ENCODE assay signal across 29 mouse cellular contexts in genomic region chr7:109713434-109713982, GRCm38 (mm10). TPM values are rescaled to one million over a fixed set of nuclear protein-coding genes. Genes with fewer than 3 reads are reported as not detected.
DNase-seq lines count a peak whose midpoint lies in the region; ATAC-seq and TF ChIP-seq lines count a peak whose summit lies in the region.
"Had no signal": no experiment of that assay in that cellular context is flagged by ENCODE, and none has a peak within 500 bp of the region (broad histone marks: within the 10 kb centered on the region; RNA-seq: fewer than 3 reads in every experiment).

No protein-coding gene starts in this region.

- no peaks in the 10 kb centered on the region for H3K79me3 ChIP-seq in C2C12 (ENCODE audit: low read depth)

- no peak for DNase-seq in ES-E14 (ENCODE audit: low read depth, low spot score)
- DNase-seq in adrenal gland, adult 18-20 months (ENCODE audit: low spot score in 2 of 2): no peak
- no peak for DNase-seq in midbrain, postnatal 0 days (ENCODE audit: low spot score)
- DNase-seq: adrenal gland, adult 2 months; adrenal gland, postnatal 10 days; adrenal gland, postnatal 25 days; B cell, adult 2 months; cerebellum, adult 11 months; cerebellum, adult 18-20 months; cerebellum, adult 8-10 months; cerebellum, adult 9-11 months; cerebellum, postnatal 14 days; cerebellum, postnatal 36 days; embryo, embryonic 11 days had no signal

- H3K36me3 ChIP-seq in C2C12 (ENCODE audit: control insufficient read depth, insufficient read depth) (no peaks in the 10 kb centered on the region), ES-E14 (ENCODE audit: control insufficient read depth, insufficient read depth, low read length, poor library complexity, severe bottlenecking) (peaks cover 16% of the 10 kb centered on the region), myocyte (ENCODE audit: control insufficient read depth, insufficient read depth) (peaks cover 12% of the 10 kb centered on the region)
- H3K36me3 ChIP-seq in midbrain, postnatal 0 days (ENCODE audit: insufficient read depth, low read length): peaks cover 7% of the 10 kb centered on the region; the same call in 1 of the 2 replicates

- peak overlapping the region; percentile 37 for H3K4me2 ChIP-seq in myocyte (ENCODE audit: low read depth)
- no peak overlapping the region for H3K4me2 ChIP-seq in midbrain, postnatal 0 days (ENCODE audit: low read depth, low read length, poor library complexity, severe bottlenecking)
- H3K4me2 ChIP-seq: embryonic facial prominence, embryonic 13.5 days; embryonic facial prominence, embryonic 15.5 days; forebrain, embryonic 12.5 days had no signal

- H3K4me1 ChIP-seq in ES-E14 (ENCODE audit: control insufficient read depth in 2 of 2, insufficient read depth in 2 of 2, low read length in 2 of 2, poor library complexity in 1 of 2): no peaks in the 10 kb centered on the region; a peak in 1 of 4 replicates
- H3K4me1 ChIP-seq in midbrain, postnatal 0 days (ENCODE audit: insufficient read depth, low read length): no peaks in the 10 kb centered on the region
- H3K4me1 ChIP-seq: forebrain, embryonic 10.5 days; forebrain, embryonic 12.5 days had no signal

- H3K9me3 ChIP-seq in ES-E14 (ENCODE audit: control insufficient read depth, insufficient read depth, low read depth, low read length): no peaks in the 10 kb centered on the region
- H3K9me3 ChIP-seq in midbrain, postnatal 0 days (ENCODE audit: low read length): no peaks in the 10 kb centered on the region
- H3K9me3 ChIP-seq: embryonic facial prominence, embryonic 13.5 days; embryonic facial prominence, embryonic 15.5 days; forebrain, embryonic 10.5 days; forebrain, embryonic 12.5 days had no signal

- no peak overlapping the region for H3ac ChIP-seq in C2C12 (ENCODE audit: control insufficient read depth, insufficient read length, low read depth)
- H3ac ChIP-seq in myocyte (ENCODE audit: control insufficient read depth, insufficient read length): no peak overlapping the region

- in situ Hi-C loops in ES-E14 (cut with MboI; ENCODE audit: low sequenced_read_pairs in 2 of 2, unreplicated experiment in 2 of 2): no loop called here

- no peak overlapping the region for H3K9ac ChIP-seq in ES-E14 (ENCODE audit: insufficient read depth, low read depth, low read length, poor library complexity, severe bottlenecking)
- H3K9ac ChIP-seq in midbrain, postnatal 0 days (replicated peaks; ENCODE audit: low read length, poor library complexity, severe bottlenecking): no peak overlapping the region
- H3K9ac ChIP-seq: embryonic facial prominence, embryonic 13.5 days; embryonic facial prominence, embryonic 15.5 days; forebrain, embryonic 12.5 days had no signal

- TF ChIP-seq CTCF in C2C12 (IDR thresholded peaks at IDR 0.05; ENCODE audit: control insufficient read depth, insufficient read depth, insufficient read length): no peak
- TF ChIP-seq CTCF in midbrain, postnatal 0 days (IDR thresholded peaks at IDR 0.05): no peak

- H3K4me3 ChIP-seq in C2C12 (ENCODE audit: insufficient read depth, poor library complexity, severe bottlenecking) (no peak overlapping the region), ES-E14 (ENCODE audit: insufficient read depth in 1 of 2, low read depth in 1 of 2, low read length in 2 of 2, poor library complexity in 1 of 2, severe bottlenecking in 1 of 2) (no peak overlapping the region), myocyte (peak overlapping the region; percentile 31)
- no peak overlapping the region for H3K4me3 ChIP-seq in midbrain, postnatal 0 days (ENCODE audit: low read depth, low read length)
- H3K4me3 ChIP-seq: embryonic facial prominence, embryonic 13.5 days; embryonic facial prominence, embryonic 15.5 days; erythroblast, embryonic 14.5 days; forebrain, embryonic 10.5 days; forebrain, embryonic 12.5 days had no signal

- H3K79me2 ChIP-seq in C2C12 (ENCODE audit: control insufficient read depth, insufficient read depth) (no peaks in the 10 kb centered on the region), myocyte (ENCODE audit: control insufficient read depth, insufficient read depth) (peaks cover 5% of the 10 kb centered on the region)

- no peak for TF ChIP-seq POLR2A in myocyte (IDR thresholded peaks at IDR 0.05; ENCODE audit: insufficient read length, low read depth)

- WGBS in midbrain, postnatal 0 days: 87% methylated on average over 2 of the region's 2 CpGs

- H3K27me3 ChIP-seq in C2C12 (ENCODE audit: control insufficient read depth, insufficient read depth, insufficient read length) (no peaks in the 10 kb centered on the region), myocyte (ENCODE audit: control insufficient read depth, insufficient read depth, insufficient read length) (no peaks in the 10 kb centered on the region)
- no peaks in the 10 kb centered on the region for H3K27me3 ChIP-seq in midbrain, postnatal 0 days (ENCODE audit: insufficient read depth, low read length)
- H3K27me3 ChIP-seq: embryonic facial prominence, embryonic 13.5 days; embryonic facial prominence, embryonic 15.5 days; forebrain, embryonic 12.5 days; Patski had no signal

- no peak overlapping the region for H3K27ac ChIP-seq in ES-E14 (ENCODE audit: insufficient read depth, low read depth, low read length, poor library complexity, severe bottlenecking)
- no peak overlapping the region for H3K27ac ChIP-seq in midbrain, postnatal 0 days (ENCODE audit: low read depth, low read length)
- H3K27ac ChIP-seq: embryonic facial prominence, embryonic 13.5 days; embryonic facial prominence, embryonic 15.5 days; forebrain, embryonic 10.5 days; forebrain, embryonic 12.5 days had no signal

- no peak for ATAC-seq in megakaryocyte-erythroid progenitor cell, adult 5-6 weeks (replicated peaks; ENCODE audit: low FRiP score, low TSS enrichment, poor library complexity, severe bottlenecking)
- ATAC-seq in midbrain, postnatal 0 days (ENCODE audit: low FRiP score): no peak
- ATAC-seq: activated CD4-positive, CD25-positive, alpha-beta regulatory T cell, adult 4 months; forebrain, embryonic 14.5 days; forebrain, embryonic 16.5 days; Patski had no signal

TF ChIP-seq in C2C12, 6 proteins besides CTCF, POLR2A, EP300 and RAD21:
- TF ChIP-seq MYOD1 (IDR thresholded peaks at IDR 0.05; ENCODE audit: control insufficient read depth, insufficient read length, low read depth) (peak; percentile 75), MAX (IDR thresholded peaks at IDR 0.05) (no peak), USF1 (IDR thresholded peaks at IDR 0.05; ENCODE audit: low read depth) (no peak)

TF ChIP-seq in ES-E14, 5 proteins besides CTCF, POLR2A, EP300 and RAD21:
- TF ChIP-seq MAFK (IDR thresholded peaks at IDR 0.05; ENCODE audit: insufficient read depth, low read depth, low read length): peak; percentile 90
- no peak for TF ChIP-seq ZNF384 (IDR thresholded peaks at IDR 0.05; ENCODE audit: low read depth, low read length)

TF ChIP-seq in myocyte, 11 proteins besides CTCF, POLR2A, EP300 and RAD21:
- no peak for TF ChIP-seq MAX (IDR thresholded peaks at IDR 0.05; ENCODE audit: low read depth)
- TF ChIP-seq MYOD1 (IDR thresholded peaks at IDR 0.05; ENCODE audit: control insufficient read depth in 1 of 3, insufficient read length in 2 of 3, low read depth in 2 of 3): peak; percentile 60 to 85 (median 84)

RNA-seq across cellular contexts. Expression of gene Akip1, which starts 10.0 kb away (rescaled TPM):
- polyA plus RNA-seq in C2C12 (2012; fragmentation: generic; extraction: Trizol) (7.0 TPM), myocyte (2012; fragmentation: generic; extraction: Trizol) (17.8 TPM)
- total RNA-seq in ES-E14 (2012; rRNA removed): 20.0 and 29.1 TPM in 2 replicates
- 40.8 and 50.5 TPM in 2 replicates for total RNA-seq in megakaryocyte-erythroid progenitor cell, adult 5-6 weeks (2014; fragmentation: Nextera tagmentation)
- 35.3 and 43.5 TPM in 2 replicates for total RNA-seq in megakaryocyte-erythroid progenitor cell, adult 5-6 weeks (2017)
- 10 to 100 TPM; 18.6 to 22.9 TPM for total RNA-seq in adrenal gland, adult 18-20 months (2021)
- total RNA-seq in midbrain, postnatal 0 days (2014; rRNA removed): 7.3 and 8.2 TPM in 2 replicates
- polyA plus RNA-seq in midbrain, postnatal 0 days (2015; fragmentation: Nextera tagmentation; extraction: Ambion mirVana): 12.1 and 13.7 TPM in 2 replicates

RNA-seq across cellular contexts. Expression of gene St5, which starts 10.1 kb away (rescaled TPM):
- polyA plus RNA-seq in C2C12 (2012; fragmentation: generic; extraction: Trizol) (28.6 TPM), myocyte (2012; fragmentation: generic; extraction: Trizol) (34.1 TPM)
- 25.6 and 34.6 TPM in 2 replicates for total RNA-seq in ES-E14 (2012; rRNA removed)
- 8.5 and 16.1 TPM in 2 replicates for total RNA-seq in megakaryocyte-erythroid progenitor cell, adult 5-6 weeks (2014; fragmentation: Nextera tagmentation)
- 6.5 and 12.5 TPM in 2 replicates for total RNA-seq in megakaryocyte-erythroid progenitor cell, adult 5-6 weeks (2017)
- total RNA-seq in adrenal gland, adult 18-20 months (2021): 10 to 100 TPM; 26.5 to 27.7 TPM
- 25.8 and 48.3 TPM in 2 replicates for total RNA-seq in midbrain, postnatal 0 days (2014; rRNA removed)
- polyA plus RNA-seq in midbrain, postnatal 0 days (2015; fragmentation: Nextera tagmentation; extraction: Ambion mirVana): 14.4 and 16.0 TPM in 2 replicates

RNA-seq across cellular contexts. Expression of gene BC051019, which starts 10.1 kb away (rescaled TPM):
- polyA plus RNA-seq in C2C12 (2012; fragmentation: generic; extraction: Trizol) (0.35 TPM), myocyte (2012; fragmentation: generic; extraction: Trizol) (33.3 TPM)
- total RNA-seq in ES-E14 (2012; rRNA removed): 0.48 and 1.3 TPM in 2 replicates
- not detected in 2 replicates for total RNA-seq in megakaryocyte-erythroid progenitor cell, adult 5-6 weeks (2014; fragmentation: Nextera tagmentation)
- not detected in 2 replicates for total RNA-seq in megakaryocyte-erythroid progenitor cell, adult 5-6 weeks (2017)
- not detected for total RNA-seq in adrenal gland, adult 18-20 months (2021)
- 1.5 TPM in 1 of 2 replicates, not detected in the other for total RNA-seq in midbrain, postnatal 0 days (2014; rRNA removed)
- polyA plus RNA-seq in midbrain, postnatal 0 days (2015; fragmentation: Nextera tagmentation; extraction: Ambion mirVana): 0.45 and 0.58 TPM in 2 replicates
- total RNA-seq: adrenal gland, adult 2 months; adrenal gland, postnatal 10 days; adrenal gland, postnatal 25 days; adrenal gland, postnatal 4 days; common myeloid progenitor, adult 5-6 weeks had no signal
- polyA plus RNA-seq: adrenal gland, adult 2 months; embryonic facial prominence, embryonic 11.5 days; erythroblast, embryonic 14.5 days; forebrain, embryonic 12.5 days had no signal

RNA-seq across cellular contexts. Expression of gene Ascl3, which starts 18.0 kb away (rescaled TPM):
- polyA plus RNA-seq in C2C12 (2012; fragmentation: generic; extraction: Trizol) (0.11 TPM), myocyte (2012; fragmentation: generic; extraction: Trizol) (0.24 TPM)
- not detected in 2 replicates for total RNA-seq in ES-E14 (2012; rRNA removed)
- not detected in 2 replicates for total RNA-seq in megakaryocyte-erythroid progenitor cell, adult 5-6 weeks (2014; fragmentation: Nextera tagmentation)
- 2.1 TPM in 1 of 2 replicates, not detected in the other for total RNA-seq in megakaryocyte-erythroid progenitor cell, adult 5-6 weeks (2017)
- under 1 TPM in 1 of 2 experiments, not detected in 1; 0.61 TPM for total RNA-seq in adrenal gland, adult 18-20 months (2021)
- total RNA-seq in midbrain, postnatal 0 days (2014; rRNA removed): not detected in 2 replicates
- 0.23 TPM in 1 of 2 replicates, not detected in the other for polyA plus RNA-seq in midbrain, postnatal 0 days (2015; fragmentation: Nextera tagmentation; extraction: Ambion mirVana)
- total RNA-seq: adrenal gland, adult 2 months; adrenal gland, postnatal 10 days; adrenal gland, postnatal 25 days; adrenal gland, postnatal 4 days; common myeloid progenitor, adult 5-6 weeks had no signal
- polyA plus RNA-seq: activated CD4-positive, CD25-positive, alpha-beta regulatory T cell, adult 4 months; embryonic facial prominence, embryonic 11.5 days; embryonic facial prominence, embryonic 13.5 days; forebrain, embryonic 10.5 days; forebrain, embryonic 12.5 days; forebrain, embryonic 14.5 days; forebrain, embryonic 16.5 days had no signal

RNA-seq across cellular contexts. Expression of gene Tmem9b, which starts 39.2 kb away (rescaled TPM):
- 39.0 TPM for polyA plus RNA-seq in C2C12 (2012; fragmentation: generic; extraction: Trizol)
- total RNA-seq in ES-E14 (2012; rRNA removed): 11.1 and 17.2 TPM in 2 replicates
- polyA plus RNA-seq in myocyte (2012; fragmentation: generic; extraction: Trizol): 57.1 TPM
- 24.3 and 26.4 TPM in 2 replicates for total RNA-seq in megakaryocyte-erythroid progenitor cell, adult 5-6 weeks (2014; fragmentation: Nextera tagmentation)
- total RNA-seq in megakaryocyte-erythroid progenitor cell, adult 5-6 weeks (2017): 16.2 and 24.6 TPM in 2 replicates
- 10 to 100 TPM; 45.7 to 47.6 TPM for total RNA-seq in adrenal gland, adult 18-20 months (2021)
- total RNA-seq in midbrain, postnatal 0 days (2014; rRNA removed): 316 and 407 TPM in 2 replicates
- polyA plus RNA-seq in midbrain, postnatal 0 days (2015; fragmentation: Nextera tagmentation; extraction: Ambion mirVana): 167 and 169 TPM in 2 replicates
